In genomic region chr14:78724414-78725306, GRCm38 (mm10) we compare ENCODE assay signal across 8 mouse cellular contexts. TPM values are rescaled to one million over a fixed set of nuclear protein-coding genes. Genes with fewer than 3 reads are reported as not detected.
DNase-seq lines count a peak whose midpoint lies in the region; ATAC-seq lines count a peak whose summit lies in the region.

No protein-coding gene starts in this region.

- peak; percentile 96 for ATAC-seq in frontal cortex, adult (ENCODE audit: low TSS enrichment)
- peak; percentile 53 to 56; a peak in 3 of 4 replicates for ATAC-seq in hematopoietic stem cell, adult 5-6 weeks (replicated peaks in 1 of 2; ENCODE audit: insufficient read depth in 1 of 2, low FRiP score in 2 of 2, low TSS enrichment in 1 of 2, low read depth in 1 of 2, poor library complexity in 2 of 2, severe bottlenecking in 2 of 2)

- DNase-seq in T-cell, adult 2 months (ENCODE audit: low spot score): peak; percentile 29
- peak; percentile 20 to 37 for DNase-seq in cerebellum, adult 18-20 months
- peak; percentile 40 to 56 for DNase-seq in left cerebral cortex, adult 18-20 months (ENCODE audit: low spot score in 2 of 2)
- peak; percentile 50 for DNase-seq in lung, postnatal 25 days (ENCODE audit: low spot score)
- DNase-seq in ovary, postnatal 36 days (ENCODE audit: low spot score): peak; percentile 71
- peak; percentile 55 to 69 for DNase-seq in urinary bladder, postnatal 4 days (ENCODE audit: low spot score in 2 of 2)

RNA-seq across cellular contexts. Expression of gene Dgkh, which starts 7.9 kb away (rescaled TPM):
- total RNA-seq in hematopoietic stem cell, adult 5-6 weeks (2017): 1.9 and 2.3 TPM in 2 replicates
- 10 to 100 TPM; 67.8 to 71.2 TPM for total RNA-seq in left cerebral cortex, adult 18-20 months (2021)

Comparison
In these comparisons a context has a peak if more than half of its experiments do, and no peak if none do; other contexts are left out.
1. Peak in every context shown above with its lines: DNase-seq and ATAC-seq.
2. RNA of gene Dgkh, which starts 7.9 kb away (total RNA-seq): 67.8 to 71.2 TPM in left cerebral cortex, adult 18-20 months; 1.9 to 2.3 TPM in hematopoietic stem cell, adult 5-6 weeks; every median in the first group is over 10 times any median in the second.